Mouse (Mus musculus): Measurements from ENCODE around the gene Gm13090. TPM values are rescaled to one million over a fixed set of nuclear protein-coding genes. Genes with fewer than 3 reads are reported as not detected.

The Gm13090 gene
- total RNA-seq, 2 experiments from 2014 or later: not detected

- DNase-seq (ENCODE audit: extremely low spot score in 1 of 2, low spot score in 1 of 2): no peak
Observed at GRCm38 (mm10) chr4:151096334-151097103, 7.1 kb downstream of the Gm13090 start.

- no peak for DNase-seq (ENCODE audit: extremely low spot score in 1 of 2, low spot score in 1 of 2)
Observed at GRCm38 (mm10) chr4:151097104-151097438, 7.7 kb downstream of the Gm13090 start.

- DNase-seq (ENCODE audit: extremely low spot score in 1 of 2, low spot score in 1 of 2): no peak
Observed at GRCm38 (mm10) chr4:151103646-151104045, 14.3 kb downstream of the Gm13090 start.

GRCm38 (mm10) chr4:151104147-151104546 lies 14.8 kb downstream of the Gm13090 start:
- DNase-seq (ENCODE audit: extremely low spot score in 1 of 2, low spot score in 1 of 2): no peak

GRCm38 (mm10) chr4:151105886-151106285 lies 16.5 kb downstream of the Gm13090 start:
- DNase-seq (ENCODE audit: extremely low spot score in 1 of 2, low spot score in 1 of 2): no peak

GRCm38 (mm10) chr4:151106468-151106867 lies 17.1 kb downstream of the Gm13090 start:
- no peak for DNase-seq (ENCODE audit: extremely low spot score in 1 of 2, low spot score in 1 of 2)

- peak; percentile 44 to 48 for DNase-seq (ENCODE audit: extremely low spot score in 1 of 2, low spot score in 1 of 2)
Observed at GRCm38 (mm10) chr4:151107131-151108001, 18.0 kb downstream of the Gm13090 start.

DNA sequence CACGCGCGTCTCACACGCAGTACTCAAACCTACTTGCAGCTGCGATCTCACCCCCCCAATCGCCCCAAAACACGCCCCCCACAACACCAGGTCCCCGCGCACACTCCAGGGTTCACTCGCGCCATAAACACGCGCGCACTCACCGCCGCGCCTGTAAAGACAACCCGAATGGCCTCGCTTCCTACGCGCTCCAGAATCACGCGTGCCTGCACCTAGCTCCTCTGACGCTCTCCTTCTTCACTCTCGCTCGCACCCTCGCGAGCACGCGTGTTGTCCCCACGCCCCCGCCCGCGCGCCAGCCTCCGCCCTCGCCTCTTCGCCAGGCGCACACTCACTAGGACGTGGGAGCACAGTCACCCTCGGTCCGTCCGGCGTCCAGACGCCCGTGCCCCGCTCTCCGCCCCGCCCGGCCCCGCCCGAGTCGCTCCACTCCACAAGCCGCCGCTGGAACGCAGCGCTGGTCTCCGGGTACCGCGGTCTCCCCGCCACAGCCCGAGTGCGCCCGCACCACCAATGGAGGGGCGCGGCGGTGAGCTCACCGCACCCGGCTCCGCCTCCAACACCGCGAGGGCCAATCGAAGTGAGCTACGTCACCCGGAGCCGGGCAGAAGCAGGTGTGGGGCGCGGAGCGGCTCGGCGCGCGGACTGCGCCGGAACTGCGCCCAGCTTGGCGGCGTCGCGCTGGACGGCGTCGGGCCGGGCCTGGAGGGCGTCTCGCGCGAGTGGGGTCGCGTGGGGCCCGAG lies 18.8 kb downstream of the Gm13090 start:
- DNase-seq (ENCODE audit: extremely low spot score in 1 of 2, low spot score in 1 of 2): peak; percentile 77 to 86

DNA sequence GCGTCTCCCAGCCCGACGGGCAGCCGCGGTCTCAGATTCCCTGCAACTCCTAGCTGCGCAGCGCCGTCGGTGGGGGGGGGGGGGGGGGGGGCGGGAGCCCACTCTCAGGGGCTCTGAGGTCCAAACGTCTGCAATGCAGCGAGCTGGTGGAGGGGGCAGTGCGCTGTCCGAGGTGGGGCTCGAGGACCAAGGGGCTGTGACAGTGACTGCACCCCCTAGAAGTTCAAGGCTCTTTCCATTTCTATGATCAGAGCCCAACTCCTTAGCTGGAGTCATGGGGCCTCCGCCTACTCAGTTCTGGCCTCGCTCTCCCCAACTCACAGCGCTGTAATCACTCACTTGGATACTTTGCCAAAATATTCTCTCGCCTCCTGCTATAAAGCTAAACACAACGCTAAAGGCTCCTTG lies 19.5 kb downstream of the Gm13090 start:
- no peak for DNase-seq (ENCODE audit: extremely low spot score in 1 of 2, low spot score in 1 of 2)

DNA sequence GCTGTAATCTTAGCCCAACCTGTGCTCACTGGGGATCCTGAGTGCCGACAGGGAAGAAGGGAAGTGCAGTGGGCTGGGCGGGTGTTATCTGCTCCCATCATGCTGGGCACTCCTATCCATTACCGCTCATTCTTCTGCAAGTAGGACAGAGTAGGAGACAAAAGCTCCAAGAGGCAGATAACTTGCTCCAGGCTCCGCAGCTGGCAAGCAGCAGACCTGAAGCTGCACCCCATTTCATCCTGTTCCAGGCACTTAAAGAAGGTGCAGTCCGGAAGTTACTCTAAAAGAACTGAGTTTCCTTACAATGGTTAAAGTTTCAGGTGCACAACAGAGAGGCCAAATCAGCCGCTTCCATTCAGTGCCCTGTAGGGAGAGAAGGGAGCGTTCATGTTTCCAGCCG lies 21.9 kb downstream of the Gm13090 start:
- no peak for DNase-seq (ENCODE audit: extremely low spot score in 1 of 2, low spot score in 1 of 2)

DNA sequence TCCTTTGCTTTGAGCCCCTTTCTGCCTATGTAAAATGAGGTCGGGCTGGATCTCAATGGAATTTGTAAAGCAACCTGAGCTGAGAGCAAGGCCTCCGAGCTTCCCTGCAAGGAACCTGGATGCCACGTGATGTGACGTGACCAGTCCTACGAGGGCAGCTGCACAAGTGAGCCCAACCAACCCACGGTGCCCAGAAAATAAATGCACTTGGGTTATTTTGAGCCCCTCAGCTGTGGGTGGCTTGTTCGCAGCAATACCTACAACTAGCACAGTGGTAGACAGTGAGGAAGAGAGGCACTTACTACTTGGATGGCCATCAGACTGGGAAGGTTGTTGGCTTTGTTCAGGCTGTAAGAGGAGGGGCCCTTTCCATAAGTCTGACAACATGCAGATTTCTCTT lies 25.2 kb downstream of the Gm13090 start:
- DNase-seq (ENCODE audit: extremely low spot score in 1 of 2, low spot score in 1 of 2): no peak

DNA sequence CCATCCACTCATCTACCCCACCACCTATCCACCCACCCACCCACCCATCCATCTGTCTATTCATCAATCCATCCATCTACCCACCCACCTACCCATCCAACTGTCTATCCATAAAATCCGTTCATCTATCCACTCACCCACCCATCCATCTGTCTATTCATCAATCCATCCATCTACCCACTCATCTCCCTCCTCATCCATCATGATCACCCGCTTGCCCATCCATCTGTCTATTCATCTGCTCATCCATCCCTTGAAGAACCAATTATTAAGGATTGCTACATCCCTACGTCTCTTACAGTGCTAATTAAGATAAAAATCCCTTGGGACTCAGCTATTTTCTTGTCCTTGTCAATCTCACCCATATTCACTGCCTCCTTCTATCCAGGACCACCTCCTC lies 29.5 kb downstream of the Gm13090 start:
- DNase-seq (ENCODE audit: extremely low spot score in 1 of 2, low spot score in 1 of 2): no peak

DNA sequence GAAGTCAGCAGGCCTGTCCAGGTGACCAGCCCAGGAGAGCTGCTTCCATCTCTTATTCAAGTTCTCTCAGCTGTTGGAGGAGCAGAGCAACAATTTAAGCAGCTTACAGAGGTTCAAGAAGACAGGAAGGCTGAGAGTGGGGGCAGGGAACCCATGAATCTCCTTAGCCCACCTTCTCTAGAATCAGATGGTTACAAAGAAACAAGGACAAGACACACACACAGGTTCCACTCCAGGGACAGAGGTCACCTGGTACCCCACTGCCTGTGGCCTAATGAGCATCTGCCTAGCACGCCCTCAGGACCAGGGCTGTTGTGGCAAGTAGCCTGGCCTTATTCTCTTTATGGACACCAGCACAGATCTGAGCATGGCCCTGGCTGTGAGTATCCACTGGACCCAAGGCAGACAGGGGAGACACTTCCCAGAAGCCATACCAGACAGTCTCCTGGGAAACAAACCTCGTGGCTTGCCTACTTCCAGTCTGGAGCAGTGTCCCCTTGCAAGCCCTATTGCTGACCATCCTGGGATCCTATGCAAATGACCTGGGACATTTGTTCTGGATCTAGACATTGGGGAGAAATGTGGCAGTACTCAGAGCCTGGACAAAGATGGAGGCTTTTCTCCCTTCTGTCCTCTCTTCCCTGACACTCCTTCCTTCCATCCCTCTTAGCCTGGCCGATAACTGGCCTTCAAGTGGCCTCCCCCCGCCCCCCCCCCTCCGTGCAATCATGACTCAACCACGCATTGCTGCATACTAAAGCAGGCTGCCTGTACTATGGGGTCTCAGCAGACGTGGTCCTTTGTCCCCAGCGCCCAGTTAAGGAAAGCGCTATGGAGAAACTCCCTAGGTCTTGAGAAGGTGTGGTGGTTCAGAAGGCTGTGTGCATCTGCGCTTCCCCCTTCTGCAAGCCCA lies 38.5 kb downstream of the Gm13090 start:
- no peak for DNase-seq (ENCODE audit: extremely low spot score in 1 of 2, low spot score in 1 of 2)

GRCm38 (mm10) chr4:151128641-151129541 lies 39.5 kb downstream of the Gm13090 start:
- peak; percentile 68 to 74 for DNase-seq (ENCODE audit: extremely low spot score in 1 of 2, low spot score in 1 of 2)

DNA sequence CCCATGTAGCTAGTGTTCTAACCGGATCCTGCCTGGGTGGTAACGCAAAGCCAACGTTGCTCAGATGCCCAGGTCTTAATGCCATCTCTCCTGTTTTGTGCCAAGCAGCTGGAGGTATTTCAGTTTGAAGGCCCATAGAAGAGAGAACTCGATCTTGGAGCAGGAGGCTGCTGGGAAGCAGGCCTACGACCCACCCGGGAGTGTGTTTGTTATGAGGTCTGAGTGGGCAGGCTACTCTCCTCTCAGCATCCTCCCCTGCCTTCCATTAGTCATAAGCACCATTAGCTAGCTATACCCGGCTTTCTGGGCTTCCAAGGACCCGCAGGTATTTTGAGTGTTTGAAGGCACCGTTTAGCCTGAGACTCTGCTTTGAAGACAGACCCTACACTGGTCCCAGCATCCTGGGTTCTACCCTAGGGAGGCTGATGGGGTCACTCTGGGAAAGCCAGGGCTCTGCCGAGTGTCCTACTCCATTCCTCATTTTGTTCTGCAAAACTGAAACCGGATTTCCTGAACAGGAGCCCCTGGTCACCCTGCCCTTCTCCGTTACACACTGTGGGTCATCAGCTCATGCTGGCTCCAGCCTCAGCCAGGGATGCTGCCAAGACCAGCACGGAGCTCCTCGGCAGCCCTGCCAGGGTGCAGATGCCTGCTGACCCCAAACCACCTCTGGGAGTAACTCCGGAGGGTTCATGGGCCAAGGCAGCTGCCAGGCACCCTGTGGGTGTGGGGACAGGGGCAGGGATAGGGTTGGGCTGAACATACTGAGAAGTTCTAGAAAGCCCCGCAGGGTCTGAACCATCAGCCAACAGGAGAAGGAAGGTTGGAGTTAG lies 40.6 kb downstream of the Gm13090 start:
- DNase-seq (ENCODE audit: extremely low spot score in 1 of 2, low spot score in 1 of 2): no peak

- no peak for DNase-seq (ENCODE audit: extremely low spot score in 1 of 2, low spot score in 1 of 2)
Observed at GRCm38 (mm10) chr4:151130756-151131490, 41.6 kb downstream of the Gm13090 start.

GRCm38 (mm10) chr4:151132493-151132892 lies 43.1 kb downstream of the Gm13090 start:
- no peak for DNase-seq (ENCODE audit: extremely low spot score in 1 of 2, low spot score in 1 of 2)
